Mouse (Mus musculus): Measurements from ENCODE around the gene Wdr83os.

Wdr83os gene

DNA sequence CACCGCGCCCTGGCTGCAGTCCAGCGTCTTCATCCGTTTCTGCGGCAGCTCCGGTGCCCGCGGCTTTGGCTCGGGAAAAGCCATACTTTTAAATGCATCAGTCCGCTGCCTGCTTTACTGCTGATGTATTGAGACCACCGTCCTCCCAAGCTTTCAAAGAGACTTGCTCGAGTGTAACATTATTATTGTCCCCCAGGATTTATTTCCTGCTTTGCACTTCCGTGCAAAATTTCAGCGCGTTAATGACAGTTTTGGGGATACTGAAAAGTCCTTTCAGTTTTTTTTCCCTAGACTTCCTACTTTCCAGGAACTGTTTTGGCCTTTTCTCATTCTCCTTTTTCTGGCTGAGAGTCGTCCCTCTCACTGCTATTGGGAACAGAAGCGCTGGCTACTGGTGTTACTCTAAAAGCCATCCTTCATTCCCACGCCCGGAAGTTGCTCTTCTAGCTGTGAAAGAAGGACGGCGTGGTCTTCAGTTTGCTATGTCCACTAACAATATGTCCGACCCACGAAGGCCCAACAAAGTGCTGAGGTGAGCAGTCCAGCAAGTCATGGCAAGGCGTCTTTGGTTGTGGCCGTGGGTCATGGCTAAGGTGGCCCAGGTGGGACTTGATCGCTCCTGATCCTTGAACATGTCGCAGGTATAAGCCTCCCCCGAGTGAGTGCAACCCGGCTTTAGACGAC lies at the start of gene Wdr83os:
Gene Wdr83os, plus strand, starts transcription at position 209 of the 684 bp plus-strand sequence.
- peak; percentile 81 for DNase-seq (ENCODE audit: low read depth)

DNA sequence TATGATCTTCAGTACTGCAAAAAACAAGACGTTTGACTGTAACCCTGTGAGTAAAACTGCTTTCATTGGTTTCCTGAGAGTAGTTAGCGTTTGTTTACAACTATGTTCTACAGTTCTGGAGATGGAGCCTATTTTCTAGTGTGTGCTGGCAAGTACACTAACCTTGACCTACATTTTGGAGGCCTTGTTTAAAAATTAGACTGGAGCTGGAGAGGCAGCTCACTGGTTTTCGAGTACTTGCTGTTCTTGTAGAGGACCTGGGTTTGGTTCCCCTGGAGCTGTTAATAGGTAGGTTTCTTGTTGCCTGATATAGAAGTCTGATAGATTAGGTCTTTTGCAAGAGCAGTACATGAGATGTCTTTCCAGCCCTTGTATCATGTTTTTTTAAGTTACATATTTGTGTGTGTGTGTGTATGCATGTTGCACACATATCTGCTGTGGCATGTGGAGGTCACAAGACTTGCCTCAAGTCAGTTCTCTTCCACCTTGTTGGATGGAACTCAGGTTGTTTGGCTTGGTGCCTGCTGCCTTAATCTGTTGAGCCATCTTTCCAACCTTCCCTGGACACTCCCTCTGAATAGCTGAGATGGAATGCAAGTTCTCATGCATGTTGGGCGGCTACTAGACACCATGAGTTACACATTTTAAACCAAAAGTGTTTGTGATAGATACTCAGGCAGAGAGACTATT lies 47.8 kb upstream of the Wdr83os start:
- peak; percentile 64 for DNase-seq (ENCODE audit: low read depth)

DNA sequence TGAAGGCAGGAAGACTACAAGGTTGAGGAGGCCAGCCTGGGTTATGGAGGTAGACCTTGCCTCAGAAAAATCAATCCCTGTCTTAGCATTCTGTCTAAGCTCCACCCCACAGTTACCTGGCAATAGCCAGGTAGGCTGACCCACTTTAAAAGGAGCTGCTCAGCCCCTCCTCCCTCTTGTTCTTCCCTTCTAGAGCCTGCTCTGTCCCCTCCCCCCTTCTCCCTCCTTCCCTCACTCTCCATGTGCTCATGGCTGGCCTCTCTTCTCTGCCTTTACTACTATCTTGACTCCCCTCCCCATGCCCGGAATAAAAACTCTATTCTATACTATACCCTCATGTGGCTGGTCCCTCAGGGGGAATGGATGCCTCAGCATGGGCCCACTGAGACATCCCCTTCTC lies 46.7 kb upstream of the Wdr83os start:
- no peak for DNase-seq (ENCODE audit: low read depth)

DNA sequence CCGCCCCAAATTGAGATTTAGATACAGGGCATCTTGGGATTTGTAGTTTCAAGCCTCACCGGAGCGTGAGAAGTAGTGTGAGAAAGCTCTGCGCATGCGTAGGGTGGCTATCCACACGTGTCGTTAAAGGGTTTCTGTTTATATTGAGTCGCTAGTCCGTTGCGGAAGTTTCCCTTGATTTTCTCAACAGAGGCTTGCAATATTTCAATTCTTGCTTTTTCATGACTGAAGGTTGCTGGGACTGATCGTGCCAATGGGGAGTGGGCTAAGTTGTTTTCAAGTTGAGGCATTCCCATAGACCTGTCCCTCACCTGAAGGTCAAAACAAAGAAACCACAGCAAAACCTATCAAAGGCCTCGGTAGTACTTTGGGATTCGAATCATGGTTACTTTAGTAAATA lies 45.8 kb upstream of the Wdr83os start:
- DNase-seq (ENCODE audit: low read depth), result no peak

DNA sequence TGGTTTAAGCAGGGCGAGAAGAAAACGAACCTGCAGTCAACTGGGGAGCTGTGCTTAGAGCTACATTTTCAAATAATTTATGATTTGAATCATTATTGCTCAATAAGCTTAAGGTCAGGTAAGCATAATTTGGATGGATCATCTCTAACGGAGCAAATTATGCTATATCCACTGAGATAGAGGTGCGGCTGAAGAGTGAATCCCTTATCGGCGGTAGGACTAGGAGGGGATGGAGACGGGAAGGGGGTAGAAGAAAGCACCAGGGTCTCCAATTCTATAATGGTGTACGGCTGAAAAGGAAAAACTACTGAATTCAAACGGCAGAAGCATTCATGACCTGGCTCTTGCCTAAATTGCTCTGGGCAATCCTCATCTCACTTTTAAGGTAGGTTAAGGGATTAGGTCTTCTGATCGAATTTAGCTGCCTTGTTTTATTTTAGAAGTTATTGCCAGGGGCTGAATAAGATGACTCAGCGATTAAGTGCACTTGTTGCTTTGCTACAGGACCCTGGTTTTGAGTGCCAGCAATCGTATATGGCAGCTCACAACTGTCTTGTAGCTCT lies 45.3 kb upstream of the Wdr83os start:
- no peak for DNase-seq (ENCODE audit: low read depth)

DNA sequence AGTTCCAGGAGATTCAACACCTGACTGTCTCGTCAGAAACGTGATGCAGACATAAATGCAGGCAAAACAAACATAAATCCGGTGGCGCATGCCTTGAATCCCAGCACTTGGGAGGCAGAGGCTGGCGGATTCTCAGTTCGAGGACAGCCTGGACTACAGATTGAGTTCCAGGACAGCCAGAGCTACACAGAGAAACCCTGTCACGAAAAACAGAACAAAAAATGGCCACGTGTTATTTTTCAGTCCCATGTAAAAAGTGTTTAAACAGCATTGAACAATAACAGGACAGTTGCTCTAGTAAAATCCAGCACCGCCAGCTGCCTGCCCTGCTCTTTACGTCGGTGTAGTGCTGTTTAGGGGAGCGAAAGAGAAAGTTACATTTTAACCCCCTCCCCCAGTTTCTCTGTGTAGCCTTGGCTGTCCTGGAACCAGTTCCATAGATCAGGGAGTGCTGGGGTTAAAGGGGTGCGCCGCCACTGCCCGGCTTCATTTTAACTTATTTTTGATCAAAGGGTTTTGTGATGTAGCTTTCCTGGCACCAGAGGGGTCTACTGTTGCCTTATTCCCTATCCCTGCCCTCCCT lies 44.7 kb upstream of the Wdr83os start:
- DNase-seq (ENCODE audit: low read depth), result peak; percentile 67

DNA sequence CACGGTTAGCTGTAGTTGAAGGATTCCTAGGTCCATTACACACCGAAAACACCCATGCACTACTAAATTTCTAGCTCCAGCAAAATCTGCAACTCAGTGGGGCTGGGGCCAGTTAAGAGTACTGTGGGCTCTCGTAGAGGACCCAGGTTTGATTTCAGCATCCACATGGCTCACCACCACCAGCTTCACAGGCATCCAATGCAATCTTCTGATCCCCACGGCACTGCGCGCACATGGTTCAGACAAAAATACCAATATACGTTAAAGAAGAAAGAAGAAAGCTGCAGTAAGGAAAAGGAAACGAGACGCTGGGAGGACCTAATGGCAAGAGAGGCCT lies 44.2 kb upstream of the Wdr83os start:
- no peak for DNase-seq (ENCODE audit: low read depth)

DNA sequence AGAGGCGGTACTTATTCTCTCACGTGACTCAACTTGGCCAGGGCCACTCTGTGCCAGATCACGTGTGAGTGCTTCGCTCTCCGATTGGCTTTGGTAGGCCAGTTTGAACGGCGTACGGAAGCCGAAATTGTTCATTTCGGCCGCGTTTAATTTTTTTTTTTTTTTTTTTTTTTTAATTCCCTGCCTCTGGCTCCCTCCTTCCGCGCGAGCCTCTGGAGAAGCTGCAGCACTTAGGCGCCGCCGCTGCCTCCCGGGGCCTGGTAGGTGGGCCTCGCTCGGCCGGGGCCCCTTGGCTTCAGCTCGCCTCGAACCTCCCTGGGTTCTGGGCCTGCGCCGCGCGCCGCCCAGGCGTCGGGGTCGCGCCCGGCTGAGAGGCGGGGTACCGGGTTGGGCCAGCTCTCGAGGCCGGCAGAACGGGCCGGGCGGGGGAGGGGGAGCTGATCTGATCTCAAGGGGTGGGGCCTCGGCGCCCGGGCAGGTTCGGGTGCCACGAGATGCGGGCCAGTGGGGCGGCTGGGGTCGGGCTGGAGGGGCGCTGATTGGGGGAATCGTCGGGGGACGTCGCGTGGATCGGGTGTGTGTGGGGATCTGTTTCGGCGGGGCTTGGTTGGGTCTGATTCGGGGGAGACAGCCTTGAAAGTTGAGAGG lies 43.7 kb upstream of the Wdr83os start, which contains the start of gene Tnpo2:
Gene Tnpo2, plus strand, starts transcription at position 198 of the 648 bp plus-strand sequence.
- peak; percentile 97 for DNase-seq (ENCODE audit: low read depth)

DNA sequence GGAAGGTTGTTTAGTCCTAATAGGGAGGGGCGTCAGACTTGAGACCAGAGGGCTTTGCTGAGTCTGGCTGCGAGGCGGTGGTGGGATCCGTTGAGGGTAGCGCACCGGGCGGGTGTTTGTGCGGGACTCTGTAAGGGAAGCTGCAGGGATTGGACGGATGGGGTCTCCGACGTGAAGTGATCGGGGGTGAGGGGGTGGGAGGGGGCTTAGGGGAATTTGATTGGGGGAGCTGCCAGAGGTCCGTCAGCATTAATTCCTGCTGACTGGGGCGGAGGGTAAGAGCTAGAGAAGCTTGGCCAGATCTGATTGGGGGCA lies 43.2 kb upstream of the Wdr83os start:
- no peak for DNase-seq (ENCODE audit: low read depth)

DNA sequence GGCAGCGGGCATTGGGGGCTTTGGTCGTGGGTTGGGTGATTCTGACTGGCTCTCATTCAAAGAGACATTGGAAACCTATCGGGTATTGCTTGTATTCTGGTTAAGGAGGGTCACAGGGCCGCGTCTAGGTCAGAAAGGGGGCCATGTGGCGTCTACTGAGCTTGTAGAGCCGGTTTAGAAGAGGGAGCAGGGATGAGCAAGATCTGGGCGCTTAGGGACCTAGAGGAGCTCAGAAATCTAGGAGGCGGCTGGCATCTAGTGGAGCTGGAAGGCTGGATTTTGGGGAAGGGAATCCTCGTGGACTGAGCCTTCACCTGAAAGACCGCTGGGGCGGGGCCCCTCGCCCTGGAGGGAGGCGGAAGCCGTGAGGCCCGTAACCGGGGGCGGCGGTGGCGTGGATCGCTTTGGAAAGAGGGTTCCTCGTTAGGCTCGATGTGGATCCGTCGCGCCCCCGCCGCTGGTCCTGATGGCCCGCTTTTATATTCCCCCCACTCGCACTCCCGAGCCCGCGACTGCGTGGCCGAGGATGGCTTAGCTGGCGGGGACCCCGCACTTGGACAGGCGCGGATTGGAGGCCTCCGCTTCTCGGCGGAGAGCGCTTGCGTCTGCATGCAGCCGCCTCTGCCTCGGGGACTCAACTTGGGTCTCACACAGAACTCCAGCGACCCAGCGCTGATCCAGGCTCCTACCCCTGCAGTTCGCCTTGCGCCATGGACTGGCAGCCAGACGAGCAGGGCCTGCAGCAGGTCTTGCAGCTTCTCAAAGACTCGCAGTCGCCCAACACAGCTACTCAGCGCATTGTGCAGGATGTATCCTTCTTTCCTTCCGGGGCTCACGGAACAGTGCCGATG lies 42.6 kb upstream of the Wdr83os start:
- DNase-seq (ENCODE audit: low read depth), result peak; percentile 64

DNA sequence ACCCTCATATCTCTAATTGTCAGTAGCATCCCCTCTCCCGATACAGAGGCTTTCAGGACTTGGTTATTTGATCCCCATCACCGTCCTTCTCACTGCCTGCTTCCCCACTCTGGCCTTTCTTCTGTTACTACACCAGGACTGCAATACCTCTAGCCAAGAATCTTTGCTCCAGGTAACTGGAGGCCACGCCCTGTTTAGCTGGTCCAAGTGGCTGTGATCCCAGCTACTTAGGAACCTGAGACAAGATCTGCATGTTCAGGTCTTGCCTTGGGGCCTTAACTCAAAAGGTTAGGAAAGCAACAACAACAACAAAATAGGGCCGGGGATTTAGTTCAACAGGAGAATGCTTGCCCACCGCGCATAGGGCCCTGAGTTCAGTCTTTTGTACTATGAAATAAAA lies 36.9 kb upstream of the Wdr83os start:
- DNase-seq (ENCODE audit: low read depth), result no peak

DNA sequence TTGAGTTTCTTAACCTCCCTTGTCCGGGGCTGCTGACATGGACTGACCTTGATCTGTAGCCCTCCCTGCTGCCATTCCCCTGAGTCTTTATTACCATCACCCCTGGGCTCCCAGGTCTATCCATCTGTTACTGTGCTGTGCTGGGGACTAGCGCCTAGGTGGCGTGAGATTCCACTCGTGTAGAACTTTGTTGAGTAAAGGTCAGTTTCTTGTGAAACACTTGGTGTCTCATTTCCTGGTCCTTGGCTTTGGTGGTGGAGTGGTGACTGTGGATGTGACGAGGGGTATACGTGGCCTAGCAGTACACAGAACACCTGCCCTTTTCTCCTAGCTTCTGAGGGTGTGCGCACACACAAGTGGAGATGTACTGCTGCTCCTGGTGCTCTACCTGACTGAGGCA lies 23.2 kb upstream of the Wdr83os start:
- DNase-seq (ENCODE audit: low read depth), result no peak

DNA sequence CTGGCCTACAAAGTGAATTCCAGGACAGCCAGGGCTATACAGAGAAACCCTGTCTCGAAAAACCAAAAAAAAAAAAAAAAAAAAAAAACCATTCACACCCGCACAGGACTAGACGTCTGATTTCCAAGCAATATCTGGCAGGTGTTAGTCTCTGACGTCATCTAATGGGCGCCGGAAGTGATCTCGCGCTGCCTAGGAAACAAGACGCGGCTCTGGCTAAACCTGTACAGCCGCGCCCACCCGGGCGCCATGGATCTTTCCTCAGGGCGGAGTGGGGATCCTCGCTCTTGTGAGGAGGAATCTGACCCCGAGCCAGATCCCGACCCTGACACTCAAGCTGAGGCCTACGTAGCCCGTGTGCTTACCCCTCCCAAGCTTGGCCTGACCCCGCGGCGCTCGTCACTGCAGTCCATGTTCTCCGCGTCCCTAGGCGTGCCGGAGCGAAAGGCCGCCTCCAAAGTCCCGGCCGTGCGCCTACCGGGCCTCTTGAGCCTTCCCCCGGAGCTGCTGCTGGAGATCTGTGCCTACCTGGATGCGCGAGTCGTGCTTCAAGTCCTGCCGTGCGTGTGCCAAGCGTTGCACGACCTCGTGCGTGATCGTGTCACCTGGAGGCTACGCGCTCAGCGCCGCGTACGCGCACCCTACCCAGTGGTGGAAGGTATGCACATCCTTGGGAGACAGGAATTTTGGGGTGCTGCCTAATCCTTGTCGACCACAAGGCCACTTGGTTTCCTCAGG lies 20.5 kb upstream of the Wdr83os start, which contains the start of gene Fbxw9:
Gene Fbxw9, plus strand, starts transcription at position 177 of the 738 bp plus-strand sequence.
- peak; percentile 94 for DNase-seq (ENCODE audit: low read depth)

DNA sequence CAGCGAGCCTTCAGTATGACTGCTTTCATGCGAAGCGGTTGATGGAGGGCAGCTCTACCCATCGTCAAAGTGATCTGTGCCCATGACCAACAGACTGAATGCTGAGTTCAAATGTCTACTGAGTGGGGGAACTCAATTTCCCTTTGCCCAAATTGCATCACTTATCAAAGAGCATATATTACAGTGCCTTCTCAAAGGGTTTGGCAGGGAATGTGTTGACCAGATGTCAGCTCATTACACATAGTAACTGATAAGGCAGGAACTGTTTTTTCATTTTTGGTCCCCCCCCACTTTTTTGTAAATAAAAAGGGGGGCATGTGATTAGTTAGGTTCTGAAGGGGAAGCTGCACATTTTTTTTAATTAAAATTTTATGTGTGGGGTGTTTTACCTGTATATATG lies 17.9 kb upstream of the Wdr83os start:
- DNase-seq (ENCODE audit: low read depth), result no peak

DNA sequence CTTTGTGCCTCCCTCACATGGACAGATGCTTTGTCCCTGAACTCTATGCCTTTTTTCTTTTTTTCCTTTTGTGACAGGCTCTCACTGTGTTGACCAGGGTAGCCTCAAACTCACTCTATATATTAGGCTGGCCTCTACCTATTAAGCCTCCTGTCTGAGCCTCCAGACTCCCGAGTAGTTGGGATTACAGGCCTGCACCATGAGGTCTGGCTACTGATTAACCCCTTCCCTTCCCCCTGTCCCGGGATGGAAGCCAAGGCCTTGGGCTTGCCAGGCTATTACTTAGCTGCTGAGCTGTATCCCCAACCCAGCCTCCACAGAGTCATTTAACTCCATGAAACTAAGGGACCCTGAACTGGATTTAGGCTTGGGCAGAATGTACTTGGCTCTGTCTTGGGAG lies 15.3 kb upstream of the Wdr83os start:
- peak; percentile 28 for DNase-seq (ENCODE audit: low read depth)

DNA sequence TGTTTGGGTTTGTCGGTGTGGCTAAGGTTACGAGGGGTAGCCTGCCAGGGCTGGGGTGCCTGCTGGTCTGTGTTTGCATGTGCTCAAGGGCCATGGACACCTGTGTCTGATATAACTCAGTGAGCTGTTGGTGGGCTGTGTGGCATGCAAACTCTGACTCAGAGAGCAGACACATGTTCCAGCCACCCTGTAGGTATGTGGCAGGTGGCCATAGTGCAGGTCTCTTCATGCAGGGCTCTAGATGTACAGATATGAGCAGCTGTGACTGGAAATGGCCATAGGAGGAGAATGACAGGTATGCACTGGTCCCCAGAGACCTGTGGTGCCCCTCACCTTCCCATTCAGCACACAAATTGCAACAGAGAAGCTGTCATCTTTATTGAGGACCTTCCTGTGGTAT lies 13.4 kb upstream of the Wdr83os start:
- no peak for DNase-seq (ENCODE audit: low read depth)

DNA sequence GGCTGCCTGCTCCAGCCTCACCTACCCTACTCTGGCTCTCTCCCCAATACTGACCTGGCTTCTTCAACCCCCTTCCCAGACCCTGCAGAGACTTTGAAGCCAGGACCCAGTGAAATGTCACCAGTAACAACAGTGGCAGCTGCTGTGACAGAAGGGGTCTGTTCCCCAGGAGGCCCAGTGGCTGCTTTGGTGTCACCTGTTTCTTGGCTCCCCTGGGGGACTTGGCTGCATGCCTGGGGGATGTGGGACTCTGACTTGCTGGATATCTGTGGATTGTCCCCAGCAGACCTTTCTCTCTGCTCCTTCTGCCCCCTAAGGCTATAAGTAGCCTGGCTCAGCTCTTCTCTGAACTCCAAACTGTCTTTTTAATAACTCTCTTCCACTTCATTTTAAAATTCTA lies 12.6 kb upstream of the Wdr83os start, which contains the start of gene Gm5741:
Gene Gm5741, minus strand, starts transcription at position 1 of the 400 bp plus-strand sequence.
- DNase-seq (ENCODE audit: low read depth), result no peak

DNA sequence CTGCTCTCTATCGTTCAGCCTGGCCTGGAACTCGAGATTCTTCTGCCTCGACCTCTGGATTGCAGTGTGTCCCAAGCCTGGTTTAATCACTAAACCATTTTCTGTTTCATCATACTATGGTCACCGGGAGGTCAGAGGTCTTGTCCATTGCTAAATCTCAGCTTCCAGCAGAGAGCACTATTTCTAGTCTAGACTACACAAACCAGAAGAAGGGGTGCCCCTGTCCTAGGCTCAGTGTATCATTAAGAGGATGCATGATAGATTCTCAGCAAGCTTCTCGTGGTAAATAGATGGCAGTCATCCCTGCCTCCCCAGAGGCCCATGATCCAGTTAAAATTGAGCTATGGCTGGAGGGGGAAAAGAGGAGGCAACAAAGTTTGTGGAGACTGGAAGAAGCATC lies 9.5 kb upstream of the Wdr83os start:
- peak; percentile 62 for DNase-seq (ENCODE audit: low read depth)

DNA sequence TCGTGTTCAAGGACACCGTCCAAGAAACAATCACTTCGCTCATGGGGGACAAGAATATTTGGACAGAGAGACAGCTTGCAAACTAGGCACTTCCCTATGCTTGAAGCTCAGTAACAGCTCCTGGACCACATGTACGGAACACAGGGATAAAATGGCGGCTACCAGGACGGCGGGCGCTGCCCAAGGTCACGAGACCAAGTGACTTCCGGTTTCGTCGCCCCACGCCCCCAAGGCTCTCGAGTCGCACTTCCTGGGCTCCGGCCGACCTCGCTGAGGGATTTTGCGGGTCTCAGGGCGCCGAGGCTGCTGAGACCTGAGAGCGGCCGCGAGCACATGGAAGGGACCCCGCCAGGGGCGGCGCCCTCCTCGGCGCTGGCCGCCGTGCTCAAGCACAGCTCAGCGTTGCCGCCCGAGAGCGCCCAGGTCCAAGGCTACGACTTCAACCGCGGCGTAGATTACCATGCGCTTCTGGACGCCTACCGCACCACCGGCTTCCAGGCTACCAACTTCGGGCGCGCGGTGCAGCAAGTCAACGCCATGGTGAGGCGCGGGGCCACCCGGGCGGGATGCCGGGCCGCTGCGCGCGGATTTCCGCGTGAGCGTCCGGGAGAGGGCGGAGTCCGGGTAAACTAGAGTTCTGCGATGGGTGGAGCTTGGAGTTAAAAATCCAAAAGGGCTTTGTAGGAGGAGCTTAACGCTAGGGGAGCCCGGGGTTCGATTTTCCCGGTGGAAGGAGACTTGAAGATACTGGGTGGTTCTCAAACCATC lies 8.8 kb upstream of the Wdr83os start, which contains the start of gene Dhps:
Gene Dhps, plus strand, starts transcription at position 244 of the 768 bp plus-strand sequence.
- peak; percentile 95 for DNase-seq (ENCODE audit: low read depth)

DNA sequence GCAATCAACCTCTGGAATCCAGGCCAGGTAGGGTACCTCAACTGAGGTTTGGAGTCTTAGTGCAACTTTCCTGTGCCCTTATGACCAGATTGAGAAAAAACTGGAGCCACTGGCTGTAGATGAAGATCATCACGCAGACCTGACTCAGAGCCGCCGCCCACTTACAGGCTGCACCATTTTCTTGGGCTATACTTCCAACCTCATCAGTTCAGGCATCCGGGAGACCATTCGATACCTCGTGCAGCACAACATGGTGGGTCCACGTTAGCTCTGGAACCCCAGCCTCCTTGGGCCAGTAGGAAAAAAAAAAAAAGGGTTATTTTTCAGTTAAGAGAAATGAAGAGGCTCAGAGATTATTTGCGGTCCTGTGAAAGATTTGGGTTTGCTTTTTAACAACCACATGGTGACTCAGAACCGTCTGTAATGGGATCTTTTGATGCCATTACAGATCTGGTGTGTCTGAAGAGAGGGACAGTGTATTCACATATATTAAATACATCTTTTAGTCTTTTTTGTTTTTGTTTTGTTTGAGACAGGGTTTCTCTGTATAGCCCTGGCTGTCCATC lies 8.1 kb upstream of the Wdr83os start:
- peak; percentile 63 for DNase-seq (ENCODE audit: low read depth)

Data from NIH3T3 (cell line).